In the genomic region with DNA sequence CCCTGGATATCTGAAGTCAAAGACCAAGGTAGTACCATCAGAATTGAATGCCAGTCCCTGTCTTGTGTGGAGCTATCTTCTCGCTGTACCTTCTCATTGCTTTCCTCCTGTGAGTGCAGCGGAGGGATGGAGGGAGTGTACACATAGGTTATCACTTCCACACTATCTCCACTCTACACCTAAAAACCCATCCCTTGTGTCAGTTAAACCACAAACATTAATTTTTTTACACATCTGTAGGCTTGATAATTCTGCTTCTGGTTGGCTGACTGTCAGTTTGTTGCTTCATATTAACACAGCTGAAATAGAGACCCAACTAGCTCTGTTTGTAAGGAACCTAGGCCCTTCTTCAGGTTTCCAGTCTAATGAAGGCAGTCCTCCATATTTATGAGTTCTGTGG, we compare ENCODE assay signal across 32 mouse cellular contexts. TPM values are rescaled to one million over a fixed set of nuclear protein-coding genes. Genes with fewer than 3 reads are reported as not detected.
"Had no signal": no experiment of that assay in that cellular context is flagged by ENCODE, and none has a peak within 500 bp of the region (broad histone marks: within the 10 kb centered on the region; RNA-seq: fewer than 3 reads in every experiment).

No protein-coding gene starts in this region.

- H3K36me3 ChIP-seq: heart, embryonic 12.5 days; heart, embryonic 13.5 days; heart, embryonic 15.5 days; hindbrain, embryonic 10.5 days; hindbrain, embryonic 12.5 days; hindbrain, embryonic 13.5 days; hindbrain, embryonic 15.5 days; intestine, embryonic 15.5 days; kidney, embryonic 15.5 days had no signal

- H3K27ac ChIP-seq: heart, embryonic 13.5 days; heart, embryonic 15.5 days; hindbrain, embryonic 10.5 days; hindbrain, embryonic 12.5 days; hindbrain, embryonic 13.5 days; hindbrain, embryonic 14.5 days; hindbrain, embryonic 15.5 days; hindbrain, postnatal 0 days; intestine, embryonic 15.5 days; kidney, embryonic 15.5 days; kidney, postnatal 0 days; layer of hippocampus, adult 2 months; left cerebral cortex, adult 2 months had no signal

- DNase-seq: heart, postnatal 10 days; heart, postnatal 14 days; heart, postnatal 36 days; heart, postnatal 4 days; kidney, adult 11 months; kidney, adult 18-20 months; kidney, adult 2 months; kidney, adult 8-10 months; kidney, adult 9 months; kidney, postnatal 10 days; kidney, postnatal 14 days; kidney, postnatal 25 days; kidney, postnatal 36 days; kidney, postnatal 4 days; layer of hippocampus, adult 9-11 months; layer of hippocampus, postnatal 36 days had no signal

- H3K4me1 ChIP-seq: heart, embryonic 12.5 days; heart, embryonic 13.5 days; heart, embryonic 15.5 days; hindbrain, embryonic 10.5 days; hindbrain, embryonic 12.5 days; hindbrain, embryonic 13.5 days; hindbrain, embryonic 15.5 days; intestine, embryonic 15.5 days; kidney, embryonic 15.5 days had no signal

- H3K9ac ChIP-seq: heart, embryonic 12.5 days; heart, embryonic 13.5 days; heart, embryonic 15.5 days; hindbrain, embryonic 12.5 days; hindbrain, embryonic 13.5 days; hindbrain, embryonic 14.5 days; hindbrain, embryonic 15.5 days; intestine, embryonic 15.5 days; kidney, embryonic 15.5 days had no signal

- H3K4me3 ChIP-seq: heart, embryonic 12.5 days; heart, embryonic 13.5 days; heart, embryonic 15.5 days; hindbrain, embryonic 10.5 days; hindbrain, embryonic 12.5 days; hindbrain, embryonic 13.5 days; hindbrain, embryonic 15.5 days; intestine, embryonic 15.5 days; kidney, embryonic 15.5 days; layer of hippocampus, adult 2 months; left cerebral cortex, adult 2 months had no signal

- H3K9me3 ChIP-seq: heart, embryonic 12.5 days; heart, embryonic 13.5 days; heart, embryonic 15.5 days; hindbrain, embryonic 10.5 days; hindbrain, embryonic 12.5 days; hindbrain, embryonic 13.5 days; hindbrain, embryonic 15.5 days; intestine, embryonic 15.5 days; kidney, embryonic 15.5 days had no signal

- H3K27me3 ChIP-seq: heart, embryonic 12.5 days; heart, embryonic 13.5 days; heart, embryonic 15.5 days; hindbrain, embryonic 12.5 days; hindbrain, embryonic 13.5 days; hindbrain, embryonic 15.5 days; intestine, embryonic 15.5 days; kidney, embryonic 15.5 days had no signal

RNA-seq across cellular contexts. Expression of gene Mme, which starts 43.3 kb away (rescaled TPM):
- total RNA-seq: hematopoietic stem cell, adult 5-6 weeks had no signal
- polyA plus RNA-seq: inflammation-experienced regulatory T-cells, adult 6 months had no signal
